Mouse (Mus musculus): Measurements from ENCODE around the gene Tcf12.

- TF ChIP-seq CTCF (IDR thresholded peaks at IDR 0.05; ENCODE audit: low read depth, low read length) (no peak), POLR2AphosphoS5 (IDR thresholded peaks at IDR 0.05; ENCODE audit: insufficient replicate concordance, low read depth, low read length) (no peak), TAL1 (conservative IDR thresholded peaks at IDR 0.05; ENCODE audit: low read depth, low read length) (no peak)
These were observed 13.8 kb upstream of the Tcf12 start for GRCm38 (mm10) chr9:72125442-72125841.
